Mouse (Mus musculus): ENCODE measurements at regions not wholly inside any gene's neighbourhood (a gene's known extent, or its start where the extent isn't known, plus 50 kb on each side); places are given as distances from the start of the nearest gene placed in this dataset.

GRCm38 (mm10) chr3:54604705-54605379 is 87.8 kb upstream of the Supt20 start:
- DNase-seq = no peak

DNA sequence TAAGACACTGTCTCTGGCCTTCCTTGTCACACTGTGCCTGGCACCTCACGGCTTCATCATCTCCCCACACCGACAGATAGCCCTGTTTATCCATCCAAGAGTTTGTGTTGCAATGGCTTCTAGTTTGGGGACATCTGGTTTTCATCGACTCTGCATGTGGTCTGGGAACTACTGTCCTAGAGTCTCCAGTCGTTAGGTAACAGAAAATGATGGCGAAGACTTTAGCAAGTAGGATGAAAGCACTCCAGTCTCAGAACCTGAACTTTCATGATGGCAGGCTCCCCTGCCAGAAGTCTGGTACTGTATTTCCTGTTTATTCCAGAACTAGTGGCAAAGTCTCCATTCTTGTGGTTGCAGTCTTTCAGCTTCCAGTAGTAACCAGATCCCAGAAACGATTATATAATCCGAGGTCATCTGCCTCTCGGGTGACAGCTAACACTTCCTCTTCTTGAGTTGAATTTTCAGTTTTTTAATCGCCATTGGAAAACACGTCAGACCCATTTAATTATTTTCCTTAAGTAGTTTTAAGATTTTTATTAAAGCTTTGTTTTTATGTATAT is 81.1 kb upstream of the Supt20 start:
- DNase-seq = no peak

DNA sequence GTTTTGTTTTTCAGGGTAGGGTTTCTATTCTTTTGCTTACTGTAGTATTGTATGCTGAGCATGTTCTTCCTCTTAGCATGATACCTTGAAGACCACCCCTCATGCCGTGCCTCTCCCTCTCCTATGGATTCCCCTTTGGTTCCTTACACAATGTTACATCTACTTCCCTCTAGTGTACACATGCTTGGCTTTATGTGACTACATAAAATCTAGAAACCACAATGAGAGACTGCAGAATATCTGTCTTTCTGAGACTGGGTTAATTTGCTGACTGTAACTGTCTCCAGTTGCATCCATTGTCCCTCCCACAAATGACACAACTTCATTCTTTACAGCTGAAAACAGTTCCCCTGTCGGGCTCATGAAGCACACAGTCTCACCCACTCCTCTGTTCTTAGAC is 78.8 kb upstream of the Supt20 start:
- DNase-seq = no peak

- DNase-seq = no peak
Measured at GRCm38 (mm10) chr3:54617298-54617697, 75.3 kb upstream of the Supt20 start.

GRCm38 (mm10) chr3:54618286-54618685 is 74.3 kb upstream of the Supt20 start:
- DNase-seq = no peak

- no peak for DNase-seq
Measured at GRCm38 (mm10) chr3:54630254-54630653, 62.4 kb upstream of the Supt20 start.

GRCm38 (mm10) chr3:54632731-54633130 is 59.9 kb upstream of the Supt20 start:
- DNase-seq = no peak

- DNase-seq = no peak
Measured at GRCm38 (mm10) chr3:54633446-54633845, 59.2 kb upstream of the Supt20 start.

GRCm38 (mm10) chr3:54634456-54634855 is 58.2 kb upstream of the Supt20 start:
- DNase-seq = no peak
